Mouse (Mus musculus): ENCODE measurements around the gene Fyn.

GRCm38 (mm10) chr10:39388144-39388543 lies 19.5 kb downstream of the Fyn start:
- TF ChIP-seq POLR2A (IDR thresholded peaks at IDR 0.05; ENCODE audit: control insufficient read depth, extremely low read depth, insufficient read depth, low read length, poor library complexity): no peak
- no peak for TF ChIP-seq CTCF (IDR thresholded peaks at IDR 0.05; ENCODE audit: borderline replicate concordance, control insufficient read depth, extremely low read depth, insufficient read depth, low read length, poor library complexity)
